8 mouse cellular contexts compared by ENCODE assay signal in genomic region chr12:83018005-83018404, GRCm38 (mm10).
A peak's percentile ranks its signal among the peaks of the same experiment; 100 is the strongest.
DNase-seq lines count a peak whose midpoint lies in the region; ATAC-seq lines count a peak whose summit lies in the region.

No protein-coding gene starts in this region.

- H3K4me3 ChIP-seq in liver, embryonic 12.5 days: no peak overlapping the region
- H3K4me3 ChIP-seq in embryonic facial prominence, embryonic 11.5 days (ENCODE audit: low read depth, low read length): no peak overlapping the region
- H3K4me3 ChIP-seq in hindbrain, embryonic 14.5 days (replicated peaks; ENCODE audit: low read length): no peak overlapping the region

- intact Hi-C loops in left cerebral cortex, postnatal 14 days (cut with DNase I): loop anchor here (10.0 kb wide), 1 partner anchor 403 kb away; no protein-coding TSS in a partner anchor

- DNase-seq in liver: peak; percentile 79
- peak; percentile 23 to 67 for DNase-seq in adrenal gland, postnatal 4 days (ENCODE audit: low spot score in 2 of 2)
- peak; percentile 92 for DNase-seq in embryonic facial prominence, embryonic 11.5 days (ENCODE audit: low spot score)
- peak; percentile 99 for DNase-seq in hindbrain, embryonic 14.5 days (ENCODE audit: low spot score)
- peak; percentile 91 to 97 for DNase-seq in left cerebral cortex, postnatal 14 days (ENCODE audit: low spot score in 2 of 2)
- peak; percentile 88 for DNase-seq in ovary, postnatal 14 days (ENCODE audit: low spot score)
- peak; percentile 78 for DNase-seq in thymus, postnatal 14 days

- 0 out of 2 replicates have a peak, but pooled peaks cover 7% of the 10 kb centered on the region for H3K4me1 ChIP-seq in liver, embryonic 12.5 days
- no peaks in the 10 kb centered on the region for H3K4me1 ChIP-seq in embryonic facial prominence, embryonic 11.5 days (ENCODE audit: control insufficient read depth, insufficient read depth, low read length)
- no peaks in the 10 kb centered on the region for H3K4me1 ChIP-seq in hindbrain, embryonic 14.5 days (replicated peaks; ENCODE audit: control insufficient read depth, insufficient read depth, low read length)

- no peak for ATAC-seq in liver, embryonic 12.5 days
- no peak for ATAC-seq in embryonic facial prominence, embryonic 11.5 days (replicated peaks; ENCODE audit: insufficient number of reproducible peaks, low FRiP score, low TSS enrichment, low read depth)
- ATAC-seq in hindbrain, embryonic 14.5 days (ENCODE audit: low FRiP score): no peak

- no peaks in the 10 kb centered on the region for H3K9me3 ChIP-seq in liver, embryonic 12.5 days (replicated peaks)
- no peaks in the 10 kb centered on the region for H3K9me3 ChIP-seq in embryonic facial prominence, embryonic 11.5 days (replicated peaks; ENCODE audit: control insufficient read depth, low read length)
- H3K9me3 ChIP-seq in hindbrain, embryonic 14.5 days (ENCODE audit: control insufficient read depth, low read length): no peaks in the 10 kb centered on the region

- H3K27ac ChIP-seq in liver, embryonic 12.5 days: no peak overlapping the region
- H3K27ac ChIP-seq in embryonic facial prominence, embryonic 11.5 days (replicated peaks; ENCODE audit: low read depth, low read length): no peak overlapping the region
- H3K27ac ChIP-seq in hindbrain, embryonic 14.5 days: no peak overlapping the region

- 5% methylated on average over 3 of the region's 3 CpGs for WGBS in liver, embryonic 12.5 days (ENCODE audit: insufficient replicate concordance)
- 8% methylated on average over 3 of the region's 3 CpGs for WGBS in embryonic facial prominence, embryonic 11.5 days
- WGBS in hindbrain, embryonic 14.5 days: 7% methylated on average over 3 of the region's 3 CpGs

- H3K4me2 ChIP-seq in liver, embryonic 12.5 days: no peak overlapping the region
- H3K4me2 ChIP-seq in embryonic facial prominence, embryonic 11.5 days (ENCODE audit: low read depth, low read length): no peak overlapping the region
- H3K4me2 ChIP-seq in hindbrain, embryonic 14.5 days (replicated peaks): no peak overlapping the region

- 0 out of 2 replicates have a peak, but pooled peaks cover 8% of the 10 kb centered on the region for H3K27me3 ChIP-seq in liver, embryonic 12.5 days (replicated peaks)
- H3K27me3 ChIP-seq in embryonic facial prominence, embryonic 11.5 days (ENCODE audit: control insufficient read depth, insufficient read depth, low read length): no peaks in the 10 kb centered on the region
- H3K27me3 ChIP-seq in hindbrain, embryonic 14.5 days (ENCODE audit: control insufficient read depth, insufficient read depth, low read length): no peaks in the 10 kb centered on the region

- no peak overlapping the region for H3K9ac ChIP-seq in liver, embryonic 12.5 days
- H3K9ac ChIP-seq in embryonic facial prominence, embryonic 11.5 days (replicated peaks; ENCODE audit: low read length): no peak overlapping the region
- no peak overlapping the region for H3K9ac ChIP-seq in hindbrain, embryonic 14.5 days

- H3K36me3 ChIP-seq in liver, embryonic 12.5 days: no peaks in the 10 kb centered on the region
- no peaks in the 10 kb centered on the region for H3K36me3 ChIP-seq in embryonic facial prominence, embryonic 11.5 days (replicated peaks; ENCODE audit: control insufficient read depth, insufficient read depth, low read depth, low read length)
- no peaks in the 10 kb centered on the region for H3K36me3 ChIP-seq in hindbrain, embryonic 14.5 days (replicated peaks; ENCODE audit: control insufficient read depth, insufficient read depth)

Comparison
In these comparisons a context has a peak if more than half of its experiments do, and no peak if none do; other contexts are left out.
1. DNase-seq: peak in every context shown above with its lines; median percentile 99 in hindbrain, embryonic 14.5 days; 94 in left cerebral cortex, postnatal 14 days; 92 in embryonic facial prominence, embryonic 11.5 days; 88 in ovary, postnatal 14 days; 79 in liver; 78 in thymus, postnatal 14 days; 45 in adrenal gland, postnatal 4 days.